Mouse (Mus musculus): ENCODE data around the gene Vldlr.

Gene Vldlr

GRCm38 (mm10) chr19:27233386-27233785 lies 17.1 kb downstream of the Vldlr start:
- no peak for DNase-seq (ENCODE audit: low spot score in 2 of 2)

GRCm38 (mm10) chr19:27239913-27240312 lies 23.6 kb downstream of the Vldlr start:
- no peak for DNase-seq (ENCODE audit: low spot score in 2 of 2)

GRCm38 (mm10) chr19:27243527-27243926 lies 27.2 kb downstream of the Vldlr start:
- no peak for DNase-seq (ENCODE audit: low spot score in 2 of 2)

DNA sequence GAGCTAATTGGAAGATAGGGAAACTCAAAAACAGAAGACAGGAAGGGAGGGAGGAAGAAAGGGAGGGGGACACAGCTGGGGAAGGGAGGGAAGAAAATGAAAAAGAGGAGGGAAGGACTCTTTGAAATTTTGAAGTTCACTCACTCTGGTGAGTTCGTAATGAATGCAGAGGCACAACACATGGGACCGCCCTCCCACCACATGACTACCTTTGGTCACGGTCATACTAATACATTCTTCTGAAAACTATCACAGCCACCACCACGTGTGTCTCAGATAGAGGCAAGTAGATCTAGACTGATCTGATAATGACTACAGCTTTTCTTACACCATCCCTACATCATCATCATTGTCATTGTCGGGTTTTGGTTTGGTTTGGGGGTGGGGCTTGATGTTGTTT lies 38.5 kb downstream of the Vldlr start:
- no peak for DNase-seq (ENCODE audit: low spot score in 2 of 2)

- no peak for DNase-seq (ENCODE audit: low spot score in 2 of 2)
Observed at GRCm38 (mm10) chr19:27255678-27256077, 39.4 kb downstream of the Vldlr start.

DNA sequence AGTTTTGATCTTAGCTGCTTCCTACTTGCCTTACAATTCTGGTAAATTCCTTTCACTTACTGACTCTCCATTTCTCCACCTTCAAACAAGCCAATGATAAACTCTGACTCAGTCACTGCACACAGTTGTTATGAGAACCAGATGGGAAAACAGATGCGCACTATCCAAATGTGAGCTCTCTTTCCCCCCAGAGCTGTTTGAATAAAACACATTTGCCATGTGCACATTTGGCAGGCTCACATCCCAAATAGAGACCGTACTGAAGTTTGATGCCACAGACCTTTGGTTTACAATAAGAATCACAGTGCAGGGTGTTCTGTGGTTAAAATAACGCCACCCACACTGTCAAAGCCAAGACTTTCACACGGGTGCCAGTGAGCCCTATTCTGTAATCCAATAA lies 43.8 kb downstream of the Vldlr start:
- no peak for DNase-seq (ENCODE audit: low spot score in 2 of 2)

DNA sequence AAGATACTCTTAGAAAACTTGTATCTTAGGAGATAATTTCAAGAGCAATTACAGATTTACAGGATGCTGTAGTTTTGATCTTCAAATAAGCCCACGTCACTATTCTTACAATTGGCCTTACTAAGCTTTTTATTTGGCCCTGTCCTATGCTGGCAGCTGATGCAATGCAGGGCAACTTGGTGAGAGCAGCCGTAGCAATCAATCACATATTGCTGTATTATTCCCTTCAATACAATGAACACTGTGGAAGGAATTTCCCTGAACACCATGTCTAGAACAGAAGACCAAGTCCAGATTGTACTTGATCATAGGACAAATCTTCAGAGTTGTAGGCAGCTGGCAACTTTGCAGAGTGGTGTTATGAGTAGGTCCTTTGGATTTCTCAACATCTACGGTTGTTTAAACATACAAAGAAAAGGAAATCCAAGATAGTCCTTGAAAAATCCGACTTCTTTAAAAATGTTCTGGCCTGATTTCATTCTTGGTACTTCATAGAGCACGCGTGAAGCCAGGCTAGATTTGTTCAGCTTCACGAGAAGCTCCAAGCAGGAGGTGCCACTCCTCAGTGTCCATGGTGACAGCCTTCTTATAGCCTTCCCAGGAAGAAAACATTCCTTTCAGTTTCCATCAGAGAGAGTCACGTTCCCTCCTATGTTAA lies 44.5 kb downstream of the Vldlr start:
- DNase-seq (ENCODE audit: low spot score in 2 of 2) = no peak

DNA sequence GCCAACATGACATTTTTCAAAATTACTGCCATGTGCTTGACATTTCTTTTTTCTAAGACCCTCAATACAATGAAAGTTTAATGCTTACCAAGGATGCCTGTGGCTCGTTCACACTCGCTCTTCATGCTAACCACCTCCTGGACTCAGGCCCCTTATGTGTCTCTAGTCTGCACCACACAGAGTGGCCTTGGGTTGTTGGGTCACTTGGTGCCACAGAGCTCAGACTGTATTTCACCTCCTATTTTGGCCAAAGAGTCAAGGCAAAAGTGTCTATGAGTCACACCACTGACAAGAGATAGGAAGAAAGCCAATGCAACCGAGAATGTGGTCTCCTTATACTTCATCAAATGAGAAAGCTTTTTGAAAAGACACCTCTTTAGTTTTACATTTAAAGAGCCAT lies 45.9 kb downstream of the Vldlr start:
- DNase-seq (ENCODE audit: low spot score in 2 of 2) = no peak

- no peak for DNase-seq (ENCODE audit: low spot score in 2 of 2)
Observed at GRCm38 (mm10) chr19:27273385-27273784, 57.1 kb downstream of the Vldlr start.

DNA sequence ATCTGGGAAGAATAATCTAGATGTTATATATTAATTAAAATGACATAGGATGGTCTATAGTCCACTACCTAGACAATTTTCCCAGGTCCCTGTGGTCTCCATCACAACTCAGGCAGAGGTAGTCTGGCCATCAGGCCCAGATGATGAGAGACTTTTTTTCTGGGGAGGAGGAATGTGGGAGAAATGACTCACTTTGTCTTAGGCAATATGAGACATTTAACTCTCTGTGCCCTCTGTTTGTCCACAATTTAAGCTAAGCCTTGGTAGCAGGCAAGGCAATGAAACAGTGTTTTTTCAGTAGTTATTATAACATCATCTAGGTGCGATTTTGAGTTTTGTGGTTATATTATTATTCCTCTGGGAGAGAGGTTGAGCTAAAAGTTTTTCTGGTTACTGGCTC lies 58.1 kb downstream of the Vldlr start:
- no peak for DNase-seq (ENCODE audit: low spot score in 2 of 2)

DNA sequence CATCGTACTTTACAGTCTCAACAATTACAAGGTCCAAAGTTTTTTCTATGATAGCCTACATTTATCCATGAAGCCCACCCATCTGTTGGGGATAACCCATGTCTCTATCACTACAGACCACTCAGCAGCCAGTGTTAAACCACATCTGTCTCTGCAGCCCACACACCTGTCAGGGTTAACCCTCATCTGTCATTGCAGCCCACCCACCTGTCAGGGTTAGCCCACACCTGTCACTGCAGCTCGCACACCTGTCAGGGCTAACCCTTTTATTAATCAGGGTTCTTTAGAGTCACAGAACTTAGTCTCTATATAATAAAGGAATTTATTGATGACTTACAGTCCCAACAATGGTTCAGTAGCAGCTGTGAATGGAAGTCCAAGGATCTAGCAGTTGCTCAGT lies 62.9 kb downstream of the Vldlr start:
- DNase-seq (ENCODE audit: low spot score in 2 of 2) = no peak

Measured in urinary bladder, postnatal 4 days (tissue).